Mouse (Mus musculus) embryonic facial prominence, embryonic 12.5 days (tissue): ENCODE data around the gene Slc12a1. TPM values are rescaled to one million over a fixed set of nuclear protein-coding genes. Genes with fewer than 3 reads are reported as not detected.

ENCODE experiments used
- ATAC-seq: fragments of 200-750 bp; cut with Nextera tagmentation; 2 replicates; pipeline ENCODE4 v1.8.0; 2017; ENCODE audit not compliant: insufficient number of reproducible peaks, insufficient read depth, low FRiP score, low TSS enrichment
- H3K27ac ChIP-seq: fragments of 300-500 bp; sonication (generic); 2 replicates; pipeline ENCODE4 v1.5.1; 2016; ENCODE audit warnings: mild to moderate bottlenecking
- H3K27me3 ChIP-seq: fragments of 300-500 bp; sonication (generic); 2 replicates; pipeline ENCODE4 v1.6.1; 2016; ENCODE audit warnings: mild to moderate bottlenecking, moderate library complexity
- H3K36me3 ChIP-seq: fragments of 300-500 bp; sonication (generic); 2 replicates; pipeline ENCODE4 v1.6.1; 2016; ENCODE audit warnings: mild to moderate bottlenecking
- H3K4me1 ChIP-seq: fragments of 300-500 bp; sonication (generic); 2 replicates; pipeline ENCODE4 v1.6.1; 2016
- H3K4me2 ChIP-seq: fragments of 300-500 bp; sonication (generic); replicated peaks from 2 replicates; pipeline ENCODE4 v1.6.1; 2016; ENCODE audit warnings: mild to moderate bottlenecking, moderate library complexity
- H3K4me3 ChIP-seq: fragments of 300-500 bp; sonication (generic); 2 replicates; pipeline ENCODE4 v1.5.1; 2016; ENCODE audit warnings: mild to moderate bottlenecking
- H3K9ac ChIP-seq: fragments of 300-500 bp; sonication (generic); 2 replicates; pipeline ENCODE4 v1.6.1; 2016; ENCODE audit warnings: mild to moderate bottlenecking, moderate library complexity
- H3K9me3 ChIP-seq: fragments of 300-500 bp; sonication (generic); 2 replicates; pipeline ENCODE4 v1.6.1; 2016; ENCODE audit warnings: mild to moderate bottlenecking, moderate library complexity
- WGBS: fragments of 180-500 bp; shearing (Covaris S2); methylation state at CpG from one replicate; pipeline ENCODE4 v1.1.7; 2016; 5-methylcytosine and 5-hydroxymethylcytosine counted together
- polyA plus RNA-seq: library from polyadenylated mRNA; unstranded; fragments of >200 nt; fragmentation: Nextera tagmentation; extraction: Ambion mirVana; gene quantifications from 2 replicates; pipeline ENCODE4 v1.2.1, GENCODE M21; 2016

The Slc12a1 gene
- polyA plus RNA-seq, 1 experiment from 2014 or later = 0.04 TPM

GRCm38 (mm10) chr2:125136846-125137245, 15.5 kb upstream of the Slc12a1 start:
- Histone ChIP-seq H3K9me3 (no peaks in the 10 kb centered on the region), H3K4me1 (peaks cover 8% of the 10 kb centered on the region; the same call in 1 of the 2 replicates), H3K4me2 (peak overlapping the region; percentile 79), H3K9ac (no peak overlapping the region), H3K36me3 (no peaks in the 10 kb centered on the region), H3K27me3 (no peaks in the 10 kb centered on the region), H3K4me3 (no peak overlapping the region), H3K27ac (no peak overlapping the region)
- no peak for ATAC-seq
- 25% methylated on average over 7 of the region's 7 CpGs for WGBS

- H3K4me3 ChIP-seq = no peak overlapping the region
- H3K36me3 ChIP-seq = no peaks in the 10 kb centered on the region
- H3K4me2 ChIP-seq = no peak overlapping the region
- H3K4me1 ChIP-seq = no peaks in the 10 kb centered on the region
- H3K27ac ChIP-seq = no peak overlapping the region
- H3K27me3 ChIP-seq = no peaks in the 10 kb centered on the region
- no peak overlapping the region for H3K9ac ChIP-seq
- ATAC-seq = no peak
- no peaks in the 10 kb centered on the region for H3K9me3 ChIP-seq
Observed at GRCm38 (mm10) chr2:125142336-125142735, 10.0 kb upstream of the Slc12a1 start.

GRCm38 (mm10) chr2:125154294-125154693, 2.0 kb downstream of the Slc12a1 start:
- WGBS = 74% methylated on average over 9 of the region's 9 CpGs
- Histone ChIP-seq H3K9me3 (no peaks in the 10 kb centered on the region), H3K9ac (no peak overlapping the region), H3K4me3 (no peak overlapping the region), H3K27ac (no peak overlapping the region), H3K4me2 (no peak overlapping the region), H3K36me3 (no peaks in the 10 kb centered on the region), H3K27me3 (no peaks in the 10 kb centered on the region), H3K4me1 (no peaks in the 10 kb centered on the region)
- no peak for ATAC-seq

- ATAC-seq = no peak
- 4% methylated on average over 2 of the region's 2 CpGs for WGBS
- no peaks in the 10 kb centered on the region for H3K36me3 ChIP-seq
Observed at GRCm38 (mm10) chr2:125155504-125155903, 3.2 kb downstream of the Slc12a1 start.

GRCm38 (mm10) chr2:125162012-125162470, 9.7 kb downstream of the Slc12a1 start:
- WGBS = 76% methylated on average over 4 of the region's 4 CpGs
- no peak for ATAC-seq
- Histone ChIP-seq H3K4me3 (no peak overlapping the region), H3K27ac (no peak overlapping the region), H3K4me2 (no peak overlapping the region), H3K9me3 (no peaks in the 10 kb centered on the region), H3K9ac (no peak overlapping the region), H3K27me3 (no peaks in the 10 kb centered on the region), H3K36me3 (no peaks in the 10 kb centered on the region), H3K4me1 (no peaks in the 10 kb centered on the region)

More at GRCm38 (mm10) chr2:125155504-125155903, 3.2 kb downstream of the Slc12a1 start:
- no peak overlapping the region for H3K27ac ChIP-seq
- H3K4me3 ChIP-seq = no peak overlapping the region
- H3K4me2 ChIP-seq = no peak overlapping the region
- no peaks in the 10 kb centered on the region for H3K9me3 ChIP-seq
- H3K4me1 ChIP-seq = no peaks in the 10 kb centered on the region
- no peak overlapping the region for H3K9ac ChIP-seq
- no peaks in the 10 kb centered on the region for H3K27me3 ChIP-seq

GRCm38 (mm10) chr2:125178225-125178798, 26.0 kb downstream of the Slc12a1 start:
- Histone ChIP-seq H3K4me1 (no peaks in the 10 kb centered on the region), H3K9me3 (no peaks in the 10 kb centered on the region), H3K4me2 (no peak overlapping the region), H3K9ac (no peak overlapping the region), H3K27me3 (no peaks in the 10 kb centered on the region), H3K27ac (no peak overlapping the region), H3K36me3 (no peaks in the 10 kb centered on the region), H3K4me3 (no peak overlapping the region)
- WGBS = 84% methylated on average over 7 of the region's 7 CpGs
- no peak for ATAC-seq

- no peak for ATAC-seq
- no peak overlapping the region for H3K4me3 ChIP-seq
- no peak overlapping the region for H3K4me2 ChIP-seq
- WGBS = 51% methylated on average over 11 of the region's 11 CpGs
- no peaks in the 10 kb centered on the region for H3K27me3 ChIP-seq
- H3K4me1 ChIP-seq = no peaks in the 10 kb centered on the region
- no peaks in the 10 kb centered on the region for H3K9me3 ChIP-seq
- H3K9ac ChIP-seq = no peak overlapping the region
- H3K27ac ChIP-seq = no peak overlapping the region
- H3K36me3 ChIP-seq = no peaks in the 10 kb centered on the region
Observed at GRCm38 (mm10) chr2:125187904-125188303, 35.6 kb downstream of the Slc12a1 start.

- WGBS = 3% methylated on average over 2 of the region's 2 CpGs
- Histone ChIP-seq H3K9ac (no peak overlapping the region), H3K27me3 (no peaks in the 10 kb centered on the region), H3K4me1 (no peaks in the 10 kb centered on the region), H3K27ac (no peak overlapping the region), H3K4me3 (no peak overlapping the region), H3K36me3 (no peaks in the 10 kb centered on the region), H3K4me2 (no peak overlapping the region), H3K9me3 (no peaks in the 10 kb centered on the region)
- ATAC-seq = no peak
Observed at GRCm38 (mm10) chr2:125189197-125189596, 36.9 kb downstream of the Slc12a1 start.

- no peak overlapping the region for H3K27ac ChIP-seq
- H3K4me3 ChIP-seq = no peak overlapping the region
- no peaks in the 10 kb centered on the region for H3K4me1 ChIP-seq
- H3K4me2 ChIP-seq = no peak overlapping the region
- H3K36me3 ChIP-seq = no peaks in the 10 kb centered on the region
- H3K9ac ChIP-seq = no peak overlapping the region
- no peak for ATAC-seq
- no peaks in the 10 kb centered on the region for H3K9me3 ChIP-seq
- no peaks in the 10 kb centered on the region for H3K27me3 ChIP-seq
Observed at GRCm38 (mm10) chr2:125192905-125193304, 40.6 kb downstream of the Slc12a1 start.

GRCm38 (mm10) chr2:125196771-125197170, 44.5 kb downstream of the Slc12a1 start:
- no peaks in the 10 kb centered on the region for H3K27me3 ChIP-seq
- H3K4me2 ChIP-seq = no peak overlapping the region
- no peak overlapping the region for H3K27ac ChIP-seq
- WGBS = 50% methylated on average over 7 of the region's 7 CpGs
- H3K4me1 ChIP-seq = no peaks in the 10 kb centered on the region
- ATAC-seq = no peak
- no peak overlapping the region for H3K4me3 ChIP-seq
- no peaks in the 10 kb centered on the region for H3K36me3 ChIP-seq
- H3K9ac ChIP-seq = no peak overlapping the region
- H3K9me3 ChIP-seq = no peaks in the 10 kb centered on the region

GRCm38 (mm10) chr2:125208894-125209596, 56.7 kb downstream of the Slc12a1 start:
- no peak overlapping the region for H3K27ac ChIP-seq
- H3K36me3 ChIP-seq = no peaks in the 10 kb centered on the region
- no peaks in the 10 kb centered on the region for H3K9me3 ChIP-seq
- no peak overlapping the region for H3K9ac ChIP-seq
- no peak overlapping the region for H3K4me3 ChIP-seq
- 60% methylated on average over 14 of the region's 14 CpGs for WGBS
- no peak overlapping the region for H3K4me2 ChIP-seq
- H3K4me1 ChIP-seq = peaks cover 12% of the 10 kb centered on the region; the same call in 1 of the 2 replicates
- no peak for ATAC-seq
- no peaks in the 10 kb centered on the region for H3K27me3 ChIP-seq

GRCm38 (mm10) chr2:125211831-125212510, 59.7 kb downstream of the Slc12a1 start:
- no peaks in the 10 kb centered on the region for H3K27me3 ChIP-seq
- ATAC-seq = no peak
- no peaks in the 10 kb centered on the region for H3K9me3 ChIP-seq
- 50% methylated on average over 10 of the region's 10 CpGs for WGBS
- H3K36me3 ChIP-seq = no peaks in the 10 kb centered on the region
- H3K4me2 ChIP-seq = no peak overlapping the region
- no peak overlapping the region for H3K9ac ChIP-seq
- no peak overlapping the region for H3K4me3 ChIP-seq
- H3K4me1 ChIP-seq = peaks cover 12% of the 10 kb centered on the region; the same call in 1 of the 2 replicates
- H3K27ac ChIP-seq = no peak overlapping the region
